Mouse (Mus musculus): Measurements from ENCODE around the gene C1rl. TPM values are rescaled to one million over a fixed set of nuclear protein-coding genes. Genes with fewer than 3 reads are reported as not detected.

The C1rl gene
- total RNA-seq (2014; fragmentation: Nextera tagmentation) (0.42 TPM in 1 of 2 replicates, not detected in the other), total RNA-seq (2017) (0.09 and 0.50 TPM in 2 replicates)

- ATAC-seq (replicated peaks; ENCODE audit: low FRiP score, low TSS enrichment, poor library complexity, severe bottlenecking): peak; percentile 92
Observed at GRCm38 (mm10) chr6:124492842-124493561, at the start of gene C1rl. Gene C1rl (plus strand): TSS chr6:124493113.

GRCm38 (mm10) chr6:124443338-124443737 is 49.6 kb upstream of the C1rl start:
- no peak for ATAC-seq (replicated peaks; ENCODE audit: low FRiP score, low TSS enrichment, poor library complexity, severe bottlenecking)

- no peak for ATAC-seq (replicated peaks; ENCODE audit: low FRiP score, low TSS enrichment, poor library complexity, severe bottlenecking)
Observed at GRCm38 (mm10) chr6:124446024-124446423, 46.9 kb upstream of the C1rl start.

GRCm38 (mm10) chr6:124446459-124446858 is 46.5 kb upstream of the C1rl start:
- ATAC-seq (replicated peaks; ENCODE audit: low FRiP score, low TSS enrichment, poor library complexity, severe bottlenecking): no peak

- no peak for ATAC-seq (replicated peaks; ENCODE audit: low FRiP score, low TSS enrichment, poor library complexity, severe bottlenecking)
Observed at GRCm38 (mm10) chr6:124447356-124447755, 45.6 kb upstream of the C1rl start.

- peak; percentile 38; the same call in 1 of the 2 replicates for ATAC-seq (replicated peaks; ENCODE audit: low FRiP score, low TSS enrichment, poor library complexity, severe bottlenecking)
Observed at GRCm38 (mm10) chr6:124448186-124448852, 44.6 kb upstream of the C1rl start.

- ATAC-seq (replicated peaks; ENCODE audit: low FRiP score, low TSS enrichment, poor library complexity, severe bottlenecking): no peak
Observed at GRCm38 (mm10) chr6:124448959-124449667, 43.8 kb upstream of the C1rl start.

GRCm38 (mm10) chr6:124449668-124450383 is 43.1 kb upstream of the C1rl start:
- no peak for ATAC-seq (replicated peaks; ENCODE audit: low FRiP score, low TSS enrichment, poor library complexity, severe bottlenecking)

GRCm38 (mm10) chr6:124451995-124452394 is 40.9 kb upstream of the C1rl start:
- ATAC-seq (replicated peaks; ENCODE audit: low FRiP score, low TSS enrichment, poor library complexity, severe bottlenecking): peak; percentile 62

- ATAC-seq (replicated peaks; ENCODE audit: low FRiP score, low TSS enrichment, poor library complexity, severe bottlenecking): no peak
Observed at GRCm38 (mm10) chr6:124453756-124454155, 39.2 kb upstream of the C1rl start.

GRCm38 (mm10) chr6:124456243-124456642 is 36.7 kb upstream of the C1rl start:
- no peak for ATAC-seq (replicated peaks; ENCODE audit: low FRiP score, low TSS enrichment, poor library complexity, severe bottlenecking)

GRCm38 (mm10) chr6:124457827-124458226 is 35.1 kb upstream of the C1rl start:
- no peak for ATAC-seq (replicated peaks; ENCODE audit: low FRiP score, low TSS enrichment, poor library complexity, severe bottlenecking)

GRCm38 (mm10) chr6:124458505-124458904 is 34.4 kb upstream of the C1rl start:
- ATAC-seq (replicated peaks; ENCODE audit: low FRiP score, low TSS enrichment, poor library complexity, severe bottlenecking): no peak

- ATAC-seq (replicated peaks; ENCODE audit: low FRiP score, low TSS enrichment, poor library complexity, severe bottlenecking): no peak
Observed at GRCm38 (mm10) chr6:124459388-124459787, 33.5 kb upstream of the C1rl start.

GRCm38 (mm10) chr6:124463881-124464291 is 29.0 kb upstream of the C1rl start:
- ATAC-seq (replicated peaks; ENCODE audit: low FRiP score, low TSS enrichment, poor library complexity, severe bottlenecking): peak; percentile 19; the same call in 1 of the 2 replicates

GRCm38 (mm10) chr6:124464305-124465271 is 28.3 kb upstream of the C1rl start, which contains the start of gene Clstn3:
Gene Clstn3 (minus strand): TSS chr6:124464794.
- ATAC-seq (replicated peaks; ENCODE audit: low FRiP score, low TSS enrichment, poor library complexity, severe bottlenecking): peak; percentile 99

GRCm38 (mm10) chr6:124465299-124465698 is 27.6 kb upstream of the C1rl start:
- no peak for ATAC-seq (replicated peaks; ENCODE audit: low FRiP score, low TSS enrichment, poor library complexity, severe bottlenecking)

GRCm38 (mm10) chr6:124465729-124466128 is 27.2 kb upstream of the C1rl start:
- ATAC-seq (replicated peaks; ENCODE audit: low FRiP score, low TSS enrichment, poor library complexity, severe bottlenecking): no peak

All from megakaryocyte-erythroid progenitor cell, adult 5-6 weeks (primary cell).